Mouse (Mus musculus): ENCODE results near the gene Tspan3.
A peak's percentile ranks its signal among the peaks of the same experiment; 100 is the strongest.

DNA sequence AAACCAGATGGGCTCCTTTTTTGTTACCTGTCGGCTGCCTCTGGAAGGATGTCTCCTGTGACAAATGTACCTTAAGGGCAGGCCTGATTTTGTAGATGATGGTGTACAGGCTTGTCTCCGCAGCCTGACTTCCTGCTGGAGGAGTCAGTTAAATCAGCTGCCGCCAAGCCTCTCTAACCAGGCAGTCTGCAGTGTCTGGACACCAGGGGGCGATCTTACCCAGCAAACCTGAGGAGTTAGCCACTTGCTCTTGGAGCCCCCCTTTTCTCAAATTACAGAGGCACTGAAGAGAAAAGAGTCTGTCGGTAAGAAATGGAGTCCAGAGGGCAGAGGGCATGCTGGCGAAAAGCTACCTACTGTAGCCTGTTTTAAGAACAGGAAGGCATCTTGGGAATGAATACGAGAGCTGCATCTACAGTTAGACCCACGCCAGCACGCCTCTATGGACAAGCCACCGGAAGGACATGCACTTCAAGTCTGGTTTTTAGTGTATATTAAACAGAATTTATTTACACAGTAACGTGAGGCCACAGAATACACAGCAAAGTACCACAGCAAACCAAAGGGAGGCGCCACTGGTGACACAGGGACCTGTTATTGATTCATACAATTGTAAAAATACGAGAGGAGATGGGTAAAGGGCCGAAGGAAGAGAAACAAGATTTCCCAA, 35.5 kb upstream of the Tspan3 start:
- TF ChIP-seq CTCF (IDR thresholded peaks at IDR 0.05; ENCODE audit: low read depth, low read length) (peak; percentile 89), POLR2A (IDR thresholded peaks at IDR 0.05; ENCODE audit: extremely low read depth, insufficient read depth, low read length) (no peak)

Data from liver, adult 2 months (tissue).